Mouse (Mus musculus) lung, postnatal 36 days (tissue): ENCODE measurements at regions not wholly inside any gene's neighbourhood (a gene's known extent, or its start where the extent isn't known, plus 50 kb on each side); places are given as distances from the start of the nearest gene placed in this dataset.

Experiments used
- DNase-seq: peaks from one replicate; pipeline ENCODE4 v3.0.0; 2022; ENCODE audit warnings: mixed read lengths

- no peak for DNase-seq
Observed at GRCm38 (mm10) chr15:96878796-96879195, 177.0 kb downstream of the Slc38a4 start.

- no peak for DNase-seq
Observed at GRCm38 (mm10) chr15:96877931-96878330, 177.8 kb downstream of the Slc38a4 start.

GRCm38 (mm10) chr15:96877271-96877670 lies 177.7 kb upstream of the Slc38a2 start:
- DNase-seq: no peak

- no peak for DNase-seq
Observed at GRCm38 (mm10) chr15:96874145-96874544, 174.6 kb upstream of the Slc38a2 start.

GRCm38 (mm10) chr15:96873562-96873961 lies 174.0 kb upstream of the Slc38a2 start:
- no peak for DNase-seq

GRCm38 (mm10) chr15:96873126-96873525 lies 173.6 kb upstream of the Slc38a2 start:
- no peak for DNase-seq

GRCm38 (mm10) chr15:96867701-96868100 lies 168.2 kb upstream of the Slc38a2 start:
- DNase-seq: no peak

GRCm38 (mm10) chr15:96865932-96866331 lies 166.4 kb upstream of the Slc38a2 start:
- DNase-seq: no peak

GRCm38 (mm10) chr15:96857709-96858108 lies 158.2 kb upstream of the Slc38a2 start:
- DNase-seq: no peak

GRCm38 (mm10) chr15:96851970-96852768 lies 152.6 kb upstream of the Slc38a2 start:
- no peak for DNase-seq

GRCm38 (mm10) chr15:96848150-96848549 lies 148.6 kb upstream of the Slc38a2 start:
- peak; percentile 41 for DNase-seq

GRCm38 (mm10) chr15:96845221-96845620 lies 145.7 kb upstream of the Slc38a2 start:
- DNase-seq: no peak

GRCm38 (mm10) chr15:96844290-96844689 lies 144.8 kb upstream of the Slc38a2 start:
- DNase-seq: no peak

GRCm38 (mm10) chr15:96843589-96843988 lies 144.1 kb upstream of the Slc38a2 start:
- no peak for DNase-seq

- no peak for DNase-seq
Observed at GRCm38 (mm10) chr15:96842881-96843280, 143.4 kb upstream of the Slc38a2 start.

GRCm38 (mm10) chr15:96836670-96837069 lies 137.1 kb upstream of the Slc38a2 start:
- DNase-seq: no peak

GRCm38 (mm10) chr15:96834862-96835261 lies 135.3 kb upstream of the Slc38a2 start:
- DNase-seq: no peak

GRCm38 (mm10) chr15:96834162-96834843 lies 134.8 kb upstream of the Slc38a2 start:
- no peak for DNase-seq

- no peak for DNase-seq
Observed at GRCm38 (mm10) chr15:96832389-96832788, 132.9 kb upstream of the Slc38a2 start.

- no peak for DNase-seq
Observed at GRCm38 (mm10) chr15:96831256-96831655, 131.7 kb upstream of the Slc38a2 start.

GRCm38 (mm10) chr15:96830578-96830977 lies 131.0 kb upstream of the Slc38a2 start:
- DNase-seq: no peak

- DNase-seq: peak; percentile 33
Observed at GRCm38 (mm10) chr15:96829941-96830340, 130.4 kb upstream of the Slc38a2 start.

GRCm38 (mm10) chr15:96828681-96829080 lies 129.2 kb upstream of the Slc38a2 start:
- DNase-seq: no peak

GRCm38 (mm10) chr15:96827931-96828330 lies 128.4 kb upstream of the Slc38a2 start:
- DNase-seq: no peak
